Mouse (Mus musculus): ENCODE data around the gene Nfkbil1.

Gene Nfkbil1

GRCm38 (mm10) chr17:35178528-35178927, 57.1 kb downstream of the Nfkbil1 start:
- peak; percentile 91 for DNase-seq (ENCODE audit: low read depth)

DNA sequence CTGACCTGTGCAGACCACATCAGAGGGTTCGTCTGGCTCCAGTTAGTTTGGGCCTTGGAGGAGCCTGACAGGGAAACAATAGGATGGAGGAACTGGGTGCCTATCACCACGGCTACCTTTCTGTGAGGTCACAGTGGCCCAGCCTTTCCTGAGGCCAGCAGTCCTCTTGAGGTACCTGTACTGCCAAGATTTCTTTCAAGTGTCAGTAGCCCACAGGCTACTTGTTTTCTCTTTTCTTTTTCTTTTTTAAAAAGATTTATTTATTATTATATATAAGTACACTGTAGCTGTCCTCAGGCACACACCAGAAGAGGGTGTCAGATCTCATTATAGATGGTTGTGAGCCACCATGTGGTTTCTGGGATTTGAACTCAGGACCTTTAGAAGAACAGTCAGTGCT, 59.6 kb downstream of the Nfkbil1 start, which contains the start of gene Aif1:
TSS of gene Aif1 (minus strand) at position 101 of the 400 bp plus-strand sequence.
- no peak for DNase-seq (ENCODE audit: low read depth)

DNA sequence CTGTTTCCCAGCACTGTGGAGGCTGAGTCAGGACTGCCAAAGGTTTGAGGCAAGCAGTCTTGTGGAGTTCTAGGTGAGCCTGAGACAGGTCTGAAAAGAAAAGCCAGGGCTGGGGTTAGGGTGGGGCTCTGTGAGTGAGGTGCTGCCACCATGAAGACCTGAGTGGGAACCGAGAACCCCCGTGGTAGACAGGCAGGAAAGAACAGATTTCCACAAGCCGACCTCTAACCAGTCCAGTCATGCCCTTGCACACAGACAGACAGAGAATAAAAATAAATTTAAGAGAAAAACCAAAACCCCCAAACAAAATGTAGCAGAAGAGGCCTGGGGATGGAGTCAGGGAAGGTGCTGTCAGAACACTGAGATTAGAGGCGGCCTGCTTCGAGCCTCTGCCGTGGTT, 60.2 kb downstream of the Nfkbil1 start:
- no peak for DNase-seq (ENCODE audit: low read depth)

GRCm38 (mm10) chr17:35174201-35174977, 61.2 kb downstream of the Nfkbil1 start:
- DNase-seq (ENCODE audit: low read depth): peak; percentile 56

DNA sequence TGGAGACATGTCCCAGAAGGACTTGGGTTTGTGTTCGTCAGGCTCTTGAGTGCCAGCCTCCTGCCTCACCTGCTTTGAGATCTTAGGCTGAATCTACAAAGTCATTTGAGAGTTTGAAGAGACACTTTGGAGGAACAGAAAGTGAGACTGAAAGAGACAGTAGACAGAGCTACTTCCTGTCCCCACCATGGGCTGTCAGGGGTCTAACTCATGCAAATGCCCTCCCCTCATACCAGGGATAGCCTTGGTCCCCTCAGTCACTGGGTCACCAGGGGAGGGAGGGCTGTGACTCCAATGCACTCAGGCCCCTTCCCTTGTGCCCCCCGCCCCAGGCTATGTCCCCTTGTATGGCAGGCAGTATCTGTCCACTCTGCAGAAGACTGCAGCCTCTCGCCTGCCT, 62.3 kb downstream of the Nfkbil1 start:
- DNase-seq (ENCODE audit: low read depth): no peak

- DNase-seq (ENCODE audit: low read depth): no peak
Observed at GRCm38 (mm10) chr17:35172445-35173234, 63.0 kb downstream of the Nfkbil1 start.

Data from NIH3T3 (cell line).